Mouse (Mus musculus) hindbrain, embryonic 16.5 days (tissue): ENCODE results near the gene Ano6. TPM values are rescaled to one million over a fixed set of nuclear protein-coding genes. Genes with fewer than 3 reads are reported as not detected.

Source experiments
- ATAC-seq: fragments of 200-750 bp; cut with Nextera tagmentation; 2 replicates; pipeline ENCODE4 v1.8.0; 2017; ENCODE audit warnings: moderate TSS enrichment, moderate library complexity
- H3K27ac ChIP-seq: fragments of 300-500 bp; sonication (generic); 2 replicates; pipeline ENCODE4 v1.5.1; 2014; ENCODE audit warnings: low read depth, mild to moderate bottlenecking, control low read depth, low read length, moderate library complexity
- H3K27me3 ChIP-seq: fragments of 300-500 bp; sonication (generic); replicated peaks from 2 replicates; pipeline ENCODE4 v1.6.1; 2014; ENCODE audit warnings: low read length; ENCODE audit not compliant: control insufficient read depth, insufficient read depth
- H3K36me3 ChIP-seq: fragments of 300-500 bp; sonication (generic); 2 replicates; pipeline ENCODE4 v1.6.1; 2014; ENCODE audit warnings: mild to moderate bottlenecking, low read length, moderate library complexity, mixed read lengths; ENCODE audit not compliant: control insufficient read depth, insufficient read depth
- H3K4me1 ChIP-seq: fragments of 300-500 bp; sonication (generic); 2 replicates; pipeline ENCODE4 v1.6.1; 2014; ENCODE audit warnings: low read depth, low read length; ENCODE audit not compliant: control insufficient read depth, insufficient read depth
- H3K4me2 ChIP-seq: fragments of 300-500 bp; sonication (generic); 2 replicates; pipeline ENCODE4 v1.6.1; 2014; ENCODE audit warnings: mild to moderate bottlenecking, low read length, control low read depth, moderate library complexity
- H3K4me3 ChIP-seq: fragments of 300-500 bp; sonication (generic); 2 replicates; pipeline ENCODE4 v1.5.1; 2014; ENCODE audit warnings: mild to moderate bottlenecking, low read length, control low read depth, moderate library complexity
- H3K9ac ChIP-seq: fragments of 300-500 bp; sonication (generic); 2 replicates; pipeline ENCODE4 v1.6.1; 2014; ENCODE audit warnings: low read depth, mild to moderate bottlenecking, control low read depth, low read length, moderate library complexity
- H3K9me3 ChIP-seq: fragments of 300-500 bp; sonication (generic); 2 replicates; pipeline ENCODE4 v1.6.1; 2014; ENCODE audit warnings: mild to moderate bottlenecking, low read length, moderate library complexity; ENCODE audit not compliant: control insufficient read depth
- WGBS: fragments of 180-500 bp; shearing (Covaris S2); extraction: QIAGEN DNeasy Blood & Tissue Kit; methylation state at CpG from one replicate; pipeline ENCODE4 v1.1.7; 2014; 5-methylcytosine and 5-hydroxymethylcytosine counted together
- polyA plus RNA-seq: library from polyadenylated mRNA; unstranded; fragments of >200 nt; fragmentation: Nextera tagmentation; extraction: Ambion mirVana; gene quantifications from 2 replicates; pipeline ENCODE4 v1.2.1, GENCODE M21; 2015

The Ano6 gene
- polyA plus RNA-seq, 1 experiment from 2014 or later = 25.0 TPM

GRCm38 (mm10) chr15:95971302-95971701 lies 180.7 kb downstream of the Ano6 start:
- 96% methylated on average over 8 of the region's 8 CpGs for WGBS

GRCm38 (mm10) chr15:95972156-95972555 lies 181.5 kb downstream of the Ano6 start:
- 97% methylated on average over 15 of the region's 15 CpGs for WGBS
- H3K36me3 ChIP-seq = peaks cover 18% of the 10 kb centered on the region

More at GRCm38 (mm10) chr15:95971302-95971701, 180.7 kb downstream of the Ano6 start:
- H3K36me3 ChIP-seq = peaks cover 18% of the 10 kb centered on the region
- no peak overlapping the region for H3K4me3 ChIP-seq
- no peak overlapping the region for H3K27ac ChIP-seq
- no peak overlapping the region for H3K9ac ChIP-seq
- H3K27me3 ChIP-seq = no peaks in the 10 kb centered on the region
- ATAC-seq = no peak
- no peaks in the 10 kb centered on the region for H3K9me3 ChIP-seq
- H3K4me2 ChIP-seq = no peak overlapping the region
- no peaks in the 10 kb centered on the region for H3K4me1 ChIP-seq

GRCm38 (mm10) chr15:95972621-95973020 lies 182.0 kb downstream of the Ano6 start:
- 98% methylated on average over 12 of the region's 12 CpGs for WGBS
- ATAC-seq = no peak
- Histone ChIP-seq H3K36me3 (peaks cover 18% of the 10 kb centered on the region), H3K27me3 (no peaks in the 10 kb centered on the region), H3K9me3 (no peaks in the 10 kb centered on the region), H3K4me2 (no peak overlapping the region), H3K4me1 (no peaks in the 10 kb centered on the region), H3K27ac (no peak overlapping the region), H3K4me3 (no peak overlapping the region), H3K9ac (no peak overlapping the region)

More at GRCm38 (mm10) chr15:95972156-95972555, 181.5 kb downstream of the Ano6 start:
- H3K27ac ChIP-seq = no peak overlapping the region
- H3K9ac ChIP-seq = no peak overlapping the region
- no peak for ATAC-seq
- no peak overlapping the region for H3K4me2 ChIP-seq
- H3K9me3 ChIP-seq = no peaks in the 10 kb centered on the region
- H3K4me3 ChIP-seq = no peak overlapping the region
- H3K4me1 ChIP-seq = no peaks in the 10 kb centered on the region
- no peaks in the 10 kb centered on the region for H3K27me3 ChIP-seq

GRCm38 (mm10) chr15:95974021-95974597 lies 183.5 kb downstream of the Ano6 start:
- H3K36me3 ChIP-seq = peaks cover 16% of the 10 kb centered on the region
- no peak overlapping the region for H3K4me2 ChIP-seq
- no peaks in the 10 kb centered on the region for H3K27me3 ChIP-seq
- no peak overlapping the region for H3K9ac ChIP-seq
- H3K4me3 ChIP-seq = no peak overlapping the region
- no peak overlapping the region for H3K27ac ChIP-seq
- WGBS = 74% methylated on average over 10 of the region's 10 CpGs
- no peaks in the 10 kb centered on the region for H3K9me3 ChIP-seq
- no peaks in the 10 kb centered on the region for H3K4me1 ChIP-seq
- ATAC-seq = no peak

- 64% methylated on average over 4 of the region's 4 CpGs for WGBS
- H3K4me3 ChIP-seq = no peak overlapping the region
- H3K27me3 ChIP-seq = no peaks in the 10 kb centered on the region
- no peak overlapping the region for H3K9ac ChIP-seq
- H3K4me2 ChIP-seq = no peak overlapping the region
- no peaks in the 10 kb centered on the region for H3K4me1 ChIP-seq
- H3K9me3 ChIP-seq = no peaks in the 10 kb centered on the region
- H3K36me3 ChIP-seq = peaks cover 14% of the 10 kb centered on the region
- H3K27ac ChIP-seq = no peak overlapping the region
- no peak for ATAC-seq
These were observed 185.7 kb downstream of the Ano6 start for GRCm38 (mm10) chr15:95976156-95976876.

GRCm38 (mm10) chr15:95977169-95977938 lies 186.7 kb downstream of the Ano6 start:
- ATAC-seq = no peak
- Histone ChIP-seq H3K36me3 (peaks cover 13% of the 10 kb centered on the region), H3K27me3 (no peaks in the 10 kb centered on the region), H3K27ac (no peak overlapping the region), H3K4me1 (no peaks in the 10 kb centered on the region), H3K9me3 (no peaks in the 10 kb centered on the region), H3K9ac (no peak overlapping the region), H3K4me2 (no peak overlapping the region), H3K4me3 (no peak overlapping the region)
- 77% methylated on average over 8 of the region's 8 CpGs for WGBS

GRCm38 (mm10) chr15:95977939-95978252 lies 187.3 kb downstream of the Ano6 start:
- H3K4me3 ChIP-seq = no peak overlapping the region
- no peak for ATAC-seq
- WGBS = 88% methylated on average over 3 of the region's 3 CpGs

GRCm38 (mm10) chr15:95980641-95981040 lies 190.0 kb downstream of the Ano6 start:
- no peak overlapping the region for H3K27ac ChIP-seq
- H3K4me2 ChIP-seq = no peak overlapping the region
- H3K4me3 ChIP-seq = no peak overlapping the region
- no peak overlapping the region for H3K9ac ChIP-seq
- no peaks in the 10 kb centered on the region for H3K36me3 ChIP-seq
- no peaks in the 10 kb centered on the region for H3K27me3 ChIP-seq
- ATAC-seq = no peak
- no peaks in the 10 kb centered on the region for H3K4me1 ChIP-seq
- 71% methylated on average over 5 of the region's 5 CpGs for WGBS
- H3K9me3 ChIP-seq = no peaks in the 10 kb centered on the region

More at GRCm38 (mm10) chr15:95977939-95978252, 187.3 kb downstream of the Ano6 start:
- H3K4me2 ChIP-seq = no peak overlapping the region
- no peaks in the 10 kb centered on the region for H3K4me1 ChIP-seq
- H3K9me3 ChIP-seq = no peaks in the 10 kb centered on the region
- peaks cover 8% of the 10 kb centered on the region for H3K36me3 ChIP-seq
- no peaks in the 10 kb centered on the region for H3K27me3 ChIP-seq
- H3K9ac ChIP-seq = no peak overlapping the region
- H3K27ac ChIP-seq = no peak overlapping the region

GRCm38 (mm10) chr15:95987916-95988315 lies 197.3 kb downstream of the Ano6 start:
- H3K9ac ChIP-seq = no peak overlapping the region
- ATAC-seq = no peak
- H3K27ac ChIP-seq = no peak overlapping the region
- H3K9me3 ChIP-seq = peaks cover 2% of the 10 kb centered on the region; the same call in 1 of the 2 replicates
- no peaks in the 10 kb centered on the region for H3K27me3 ChIP-seq
- H3K4me1 ChIP-seq = no peaks in the 10 kb centered on the region
- WGBS = 89% methylated on average over 3 of the region's 3 CpGs
- H3K4me2 ChIP-seq = no peak overlapping the region
- H3K4me3 ChIP-seq = no peak overlapping the region
- no peaks in the 10 kb centered on the region for H3K36me3 ChIP-seq
